In the genomic region with DNA sequence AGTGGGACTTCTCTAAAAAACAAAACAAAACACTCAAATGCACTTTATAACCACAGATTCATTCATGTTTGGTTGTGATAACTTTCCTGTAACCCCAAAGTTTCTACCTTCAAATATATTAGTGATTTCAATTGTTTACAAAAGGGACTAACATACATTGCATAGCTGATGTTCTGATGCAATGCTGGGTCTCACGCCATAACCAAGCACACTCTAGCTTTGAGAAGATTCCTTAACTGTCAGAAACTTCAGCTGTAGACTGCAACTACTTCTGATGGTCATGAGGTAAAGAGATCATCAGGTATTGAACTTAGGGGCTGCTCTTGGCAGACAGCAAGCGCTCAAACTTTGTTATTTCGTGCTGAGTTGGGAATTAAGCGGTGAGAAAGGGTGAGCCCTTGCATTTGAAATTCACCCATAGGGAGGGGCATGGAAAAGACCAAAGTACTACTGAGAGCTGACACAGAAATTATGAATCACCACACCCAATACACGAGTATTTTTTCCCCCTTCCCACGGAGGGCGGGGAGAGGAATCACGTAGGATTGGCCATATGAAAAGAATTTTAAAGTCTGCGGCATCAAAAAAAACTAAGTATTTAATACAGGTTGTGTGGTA, we compare ENCODE assay signal across 8 mouse cellular contexts. TPM values are rescaled to one million over a fixed set of nuclear protein-coding genes. Genes with fewer than 3 reads are reported as not detected.
DNase-seq lines count a peak whose midpoint lies in the region; ATAC-seq and TF ChIP-seq lines count a peak whose summit lies in the region.

No protein-coding gene starts in this region.

- H3K9ac ChIP-seq in forebrain, embryonic 15.5 days (replicated peaks), result peak overlapping the region; percentile 94
- peak overlapping the region; percentile 98 for H3K9ac ChIP-seq in liver, embryonic 14.5 days (replicated peaks)

- H3K4me2 ChIP-seq in forebrain, embryonic 15.5 days (replicated peaks), result peak overlapping the region; percentile 61
- H3K4me2 ChIP-seq in liver, embryonic 14.5 days (ENCODE audit: low read depth), result peak overlapping the region; percentile 89

- H3K4me3 ChIP-seq in forebrain, embryonic 15.5 days, result peak overlapping the region; percentile 84
- peak overlapping the region; percentile 94 to 99 for H3K4me3 ChIP-seq in liver, embryonic 14.5 days (ENCODE audit: insufficient read depth in 1 of 2, low read depth in 2 of 2, low read length in 2 of 2)

- no peaks in the 10 kb centered on the region for H3K9me3 ChIP-seq in forebrain, embryonic 15.5 days
- H3K9me3 ChIP-seq in liver, embryonic 14.5 days (ENCODE audit: control insufficient read depth, low read length), result no peaks in the 10 kb centered on the region

- H3K4me1 ChIP-seq in forebrain, embryonic 15.5 days, result peaks cover 16% of the 10 kb centered on the region
- peaks cover 29 to 30% of the 10 kb centered on the region in 2 experiments for H3K4me1 ChIP-seq in liver, embryonic 14.5 days (replicated peaks; ENCODE audit: control insufficient read depth in 2 of 2, insufficient read depth in 2 of 2, low read length in 1 of 2)

- DNase-seq in cerebellum, adult 9-11 months, result peak; percentile 38
- DNase-seq in cerebellum, adult 9-10 months, result no peak
- DNase-seq in 416B (ENCODE audit: low read depth), result peak; percentile 59
- DNase-seq in liver, embryonic 14.5 days (ENCODE audit: low read depth in 3 of 3, low spot score in 3 of 3), result no peak
- DNase-seq in right cerebral cortex, adult 18-20 months, result no peak
- no peak for DNase-seq in thymus, postnatal 25 days
- no peak for DNase-seq in ovary, postnatal 10 days (ENCODE audit: low spot score)

- no peak for ATAC-seq in forebrain, embryonic 15.5 days (replicated peaks)
- ATAC-seq in liver, embryonic 14.5 days (ENCODE audit: insufficient read depth), result no peak

- no peak overlapping the region for H3K27ac ChIP-seq in forebrain, embryonic 15.5 days (replicated peaks)
- H3K27ac ChIP-seq in liver, embryonic 14.5 days, result peak overlapping the region; percentile 79

- 12% methylated on average over 9 of the region's 9 CpGs for WGBS in forebrain, embryonic 15.5 days
- 13% methylated on average over 9 of the region's 9 CpGs for WGBS in liver, embryonic 14.5 days (ENCODE audit: insufficient replicate concordance)

- no peaks in the 10 kb centered on the region for H3K27me3 ChIP-seq in forebrain, embryonic 15.5 days
- H3K27me3 ChIP-seq in liver, embryonic 14.5 days (ENCODE audit: control insufficient read depth, insufficient read depth, low read length), result no peaks in the 10 kb centered on the region

- no peak for TF ChIP-seq CTCF in liver, embryonic 14.5 days (IDR thresholded peaks at IDR 0.05; ENCODE audit: low read depth)

- no peaks in the 10 kb centered on the region for H3K36me3 ChIP-seq in forebrain, embryonic 15.5 days
- no peaks in the 10 kb centered on the region; the same call in 1 of the 2 replicates for H3K36me3 ChIP-seq in liver, embryonic 14.5 days (replicated peaks; ENCODE audit: control insufficient read depth, insufficient read depth, low read depth)

- no peak for TF ChIP-seq EP300 in liver, embryonic 14.5 days (IDR thresholded peaks at IDR 0.05; ENCODE audit: low read depth)

RNA-seq across cellular contexts. Expression of gene Uba3, which starts 1.1 kb away (rescaled TPM):
- polyA plus RNA-seq in forebrain, embryonic 15.5 days (2015; fragmentation: Nextera tagmentation; extraction: Ambion mirVana), result 98.7 and 102 TPM in 2 replicates
- polyA plus RNA-seq in liver, embryonic 14.5 days (2012; rRNA removed), result 15.2 and 22.3 TPM in 2 replicates
- polyA plus RNA-seq in liver, embryonic 14.5 days (2014; fragmentation: Nextera tagmentation; extraction: Ambion mirVana), result 24.9 and 25.5 TPM in 2 replicates

RNA-seq across cellular contexts. Expression of gene Arl6ip5, which starts 6.1 kb away (rescaled TPM):
- 111 and 114 TPM in 2 replicates for polyA plus RNA-seq in forebrain, embryonic 15.5 days (2015; fragmentation: Nextera tagmentation; extraction: Ambion mirVana)
- 19.4 and 25.6 TPM in 2 replicates for polyA plus RNA-seq in liver, embryonic 14.5 days (2012; rRNA removed)
- polyA plus RNA-seq in liver, embryonic 14.5 days (2014; fragmentation: Nextera tagmentation; extraction: Ambion mirVana), result 15.8 and 17.1 TPM in 2 replicates

RNA-seq across cellular contexts. Expression of gene Tmf1, which starts 25.4 kb away (rescaled TPM):
- polyA plus RNA-seq in forebrain, embryonic 15.5 days (2015; fragmentation: Nextera tagmentation; extraction: Ambion mirVana), result 36.4 and 37.4 TPM in 2 replicates
- 0.64 and 1.4 TPM in 2 replicates for polyA plus RNA-seq in liver, embryonic 14.5 days (2012; rRNA removed)
- polyA plus RNA-seq in liver, embryonic 14.5 days (2014; fragmentation: Nextera tagmentation; extraction: Ambion mirVana), result 12.3 and 13.3 TPM in 2 replicates

RNA-seq across cellular contexts. Expression of gene Lmod3, which starts 48.2 kb away (rescaled TPM):
- polyA plus RNA-seq in forebrain, embryonic 15.5 days (2015; fragmentation: Nextera tagmentation; extraction: Ambion mirVana), result 0.08 TPM in 2 replicates
- polyA plus RNA-seq in liver, embryonic 14.5 days (2012; rRNA removed), result not detected in 2 replicates
- polyA plus RNA-seq in liver, embryonic 14.5 days (2014; fragmentation: Nextera tagmentation; extraction: Ambion mirVana), result not detected in 2 replicates

RNA-seq across cellular contexts. Expression of gene Eogt, which starts 55.4 kb away (rescaled TPM):
- polyA plus RNA-seq in forebrain, embryonic 15.5 days (2015; fragmentation: Nextera tagmentation; extraction: Ambion mirVana), result 8.0 and 8.2 TPM in 2 replicates
- 1.5 and 1.9 TPM in 2 replicates for polyA plus RNA-seq in liver, embryonic 14.5 days (2012; rRNA removed)
- 1.3 and 1.4 TPM in 2 replicates for polyA plus RNA-seq in liver, embryonic 14.5 days (2014; fragmentation: Nextera tagmentation; extraction: Ambion mirVana)

Comparison
In these comparisons a context has a peak if more than half of its experiments do, and no peak if none do; other contexts are left out.
1. DNase-seq: peak in cerebellum, adult 9-11 months (single experiment) and 416B (single experiment); none in cerebellum, adult 9-10 months (single experiment), liver, embryonic 14.5 days (0 of 3), right cerebral cortex, adult 18-20 months (single experiment), thymus, postnatal 25 days (single experiment) and ovary, postnatal 10 days (single experiment).